Mouse (Mus musculus): Measurements from ENCODE around the gene Ctsll3. TPM values are rescaled to one million over a fixed set of nuclear protein-coding genes. Genes with fewer than 3 reads are reported as not detected.

The Ctsll3 gene
- total RNA-seq (2021) (not detected), polyA plus RNA-seq (2012; rRNA removed) (not detected in 2 replicates)
- long read RNA-seq, result 0 reads

GRCm38 (mm10) chr13:60802749-60803148 is at the start of gene Ctsll3:
Gene Ctsll3, minus strand, starts transcription at chr13:60802849.
- DNase-seq, result no peak

DNA sequence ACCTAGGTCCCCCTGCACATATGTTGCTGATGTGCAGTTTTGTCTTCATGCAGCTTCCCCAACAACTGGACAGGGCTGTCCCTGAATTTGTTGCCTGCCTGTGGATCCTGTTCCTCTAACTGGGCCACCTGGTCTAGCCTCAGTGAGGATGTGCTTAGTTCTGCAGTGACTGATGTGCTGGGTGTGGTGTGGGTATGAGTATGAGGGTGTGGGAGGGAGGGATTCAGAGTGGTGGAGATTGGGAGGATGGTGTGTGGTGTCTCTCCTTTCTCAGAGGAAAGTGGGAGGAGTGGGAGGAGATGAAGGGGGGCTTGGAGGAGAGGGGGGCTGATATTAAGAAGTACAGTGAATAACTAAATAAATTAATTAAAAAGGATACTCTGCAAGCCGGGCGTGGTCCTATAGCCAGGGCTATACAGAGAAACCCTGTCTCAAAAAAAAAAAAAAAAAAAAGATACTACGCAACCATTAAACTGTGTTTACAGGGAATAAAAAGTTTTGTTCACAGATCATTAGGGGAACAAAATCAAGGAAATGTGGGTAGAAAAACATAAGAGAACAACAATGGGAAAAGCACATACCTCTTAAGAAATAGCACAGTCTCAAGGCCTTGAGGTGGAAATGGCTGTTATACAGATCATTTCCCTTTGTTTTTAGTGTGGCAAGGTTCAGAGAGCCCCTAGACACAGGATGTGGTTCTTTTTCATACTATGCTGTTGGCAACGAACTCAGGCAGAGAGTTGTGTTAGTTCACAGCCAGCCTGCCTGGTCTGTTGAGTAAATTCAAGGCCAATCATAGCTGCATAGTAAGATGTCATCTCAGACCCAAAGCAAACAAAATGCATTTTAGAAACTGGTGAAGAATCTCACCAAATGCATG is 45.8 kb upstream of the Ctsll3 start:
- DNase-seq, result no peak

GRCm38 (mm10) chr13:60843153-60843552 is 40.5 kb upstream of the Ctsll3 start:
- DNase-seq, result no peak

GRCm38 (mm10) chr13:60842703-60843102 is 40.1 kb upstream of the Ctsll3 start:
- no peak for DNase-seq

DNA sequence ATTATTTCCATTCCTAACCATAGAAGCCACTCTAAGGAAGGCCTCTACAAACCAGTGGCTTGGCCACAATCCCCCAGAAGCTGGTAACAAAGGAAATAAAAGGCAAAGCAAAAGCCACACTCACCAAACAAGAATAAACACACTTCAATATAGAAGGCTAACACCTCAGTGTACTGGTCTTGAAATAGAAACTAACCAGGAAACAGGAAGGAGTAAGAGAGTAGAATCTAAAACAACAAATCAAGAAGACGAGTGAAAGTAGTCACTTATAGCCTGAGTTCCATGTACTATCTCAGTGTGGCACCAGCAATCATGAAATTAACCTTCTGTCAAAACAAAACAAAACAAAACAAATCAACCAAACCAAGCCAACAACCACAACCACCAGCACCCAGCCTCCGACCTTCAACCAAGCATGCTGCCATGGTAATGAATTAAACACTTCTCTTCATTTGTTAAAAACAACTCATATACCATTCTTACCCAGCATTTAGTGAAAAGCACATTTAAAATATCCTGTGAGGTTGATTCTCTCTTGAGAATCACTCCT is 36.8 kb upstream of the Ctsll3 start:
- no peak for DNase-seq

DNA sequence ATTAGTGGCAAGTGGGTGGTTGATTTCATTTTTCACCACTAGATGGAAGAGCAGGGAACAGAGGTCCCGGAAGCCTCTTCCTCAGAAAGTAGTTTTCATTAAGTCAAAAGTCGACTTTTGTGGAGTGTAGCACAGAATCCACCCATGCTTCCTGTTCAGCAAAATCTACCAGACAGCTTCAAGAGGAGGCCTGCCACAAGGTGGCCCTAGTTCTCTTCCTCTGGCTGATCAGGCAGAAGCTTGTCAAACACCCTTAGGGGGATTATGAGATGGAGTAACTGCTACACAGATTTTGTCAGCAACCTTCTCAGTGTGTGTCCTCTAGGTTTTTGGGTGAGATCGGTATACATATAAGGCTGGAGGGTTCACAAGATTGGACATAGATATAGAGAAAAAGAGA is 23.4 kb upstream of the Ctsll3 start:
- DNase-seq, result peak; percentile 18

GRCm38 (mm10) chr13:60820486-60821175 is 18.0 kb upstream of the Ctsll3 start:
- no peak for DNase-seq

GRCm38 (mm10) chr13:60819469-60819868 is 16.8 kb upstream of the Ctsll3 start:
- DNase-seq, result peak; percentile 30

DNA sequence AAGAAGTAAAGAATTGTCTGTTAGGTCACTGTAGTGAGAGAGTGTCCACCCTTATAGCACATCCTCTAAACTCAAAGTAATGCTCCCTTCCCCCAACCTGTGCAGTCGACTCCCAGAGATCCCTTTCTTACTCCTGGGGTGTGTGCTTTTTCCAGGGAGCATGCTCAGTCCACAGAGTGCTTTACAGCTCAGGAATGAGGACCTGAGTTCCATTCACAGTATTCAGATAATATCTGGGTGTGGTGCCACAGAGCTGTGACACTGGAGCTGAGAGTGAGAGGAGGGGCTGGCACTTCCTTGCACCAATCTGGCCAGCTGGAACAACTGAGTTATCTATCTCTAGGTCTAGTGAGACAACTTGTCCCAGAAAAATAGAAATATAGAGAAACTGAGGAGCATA is 11.1 kb upstream of the Ctsll3 start:
- no peak for DNase-seq

DNA sequence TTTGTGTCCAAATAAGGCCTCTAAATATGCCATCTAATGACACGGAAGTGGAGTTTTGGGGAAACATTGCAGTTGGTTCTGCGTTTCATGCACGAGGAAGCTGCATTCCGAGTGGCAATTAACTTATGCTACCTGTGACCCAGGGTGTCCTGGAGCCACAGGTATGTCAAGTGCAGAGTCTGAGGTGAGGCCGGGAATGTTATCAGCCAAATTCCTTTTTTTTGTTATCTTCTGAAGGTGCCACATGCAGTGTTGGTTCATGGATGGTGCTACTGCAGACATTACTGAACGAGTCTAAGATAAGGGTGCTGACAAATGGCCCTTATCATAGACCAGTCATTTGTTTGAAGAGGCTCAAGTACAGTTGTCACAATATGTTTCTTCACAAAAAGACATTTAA is 10.1 kb upstream of the Ctsll3 start:
- no peak for DNase-seq

DNA sequence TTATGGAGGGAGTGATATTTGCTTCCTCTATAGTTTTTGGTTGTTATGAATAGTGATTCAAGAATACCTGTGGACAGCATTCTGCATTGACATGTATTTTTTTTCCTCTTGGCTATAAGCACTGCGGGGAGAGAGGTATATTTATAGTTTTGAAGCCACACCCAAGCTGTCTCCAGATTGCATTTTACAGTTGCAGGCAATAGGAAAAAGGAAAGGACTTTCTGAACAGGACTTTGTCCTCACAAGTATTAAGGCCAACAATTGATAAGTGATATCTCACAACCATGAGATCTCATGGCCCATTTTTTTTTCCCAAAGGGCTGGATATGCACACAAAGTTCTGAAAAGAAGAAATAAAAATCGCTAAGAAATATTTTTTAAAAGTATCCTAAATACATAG is 7.0 kb upstream of the Ctsll3 start:
- DNase-seq, result no peak

GRCm38 (mm10) chr13:60789466-60789865 is 13.2 kb downstream of the Ctsll3 start:
- DNase-seq, result no peak

DNA sequence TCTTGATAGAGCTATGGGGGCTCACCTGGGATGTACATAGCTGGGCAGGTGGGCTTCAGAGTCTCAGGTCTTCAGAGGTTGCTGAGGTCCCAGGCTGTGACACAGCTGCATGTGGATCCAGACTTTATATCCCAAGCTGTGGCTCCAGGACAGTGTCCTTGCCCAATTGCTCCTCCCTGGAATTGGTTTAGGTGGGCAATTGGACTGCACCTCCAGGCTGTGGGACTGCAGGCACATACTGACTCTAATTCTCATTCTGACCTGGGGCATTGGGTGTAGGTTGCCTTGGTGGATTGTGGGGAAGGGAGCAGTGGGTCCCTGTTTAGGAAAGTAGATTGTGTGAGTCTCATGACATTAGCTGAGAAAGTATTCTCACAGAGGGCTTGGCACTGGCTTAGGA is 16.4 kb downstream of the Ctsll3 start, which contains the start of gene BC051665:
Gene BC051665 (minus strand): TSS at position 101 of the 400 bp plus-strand sequence.
- DNase-seq, result no peak

DNA sequence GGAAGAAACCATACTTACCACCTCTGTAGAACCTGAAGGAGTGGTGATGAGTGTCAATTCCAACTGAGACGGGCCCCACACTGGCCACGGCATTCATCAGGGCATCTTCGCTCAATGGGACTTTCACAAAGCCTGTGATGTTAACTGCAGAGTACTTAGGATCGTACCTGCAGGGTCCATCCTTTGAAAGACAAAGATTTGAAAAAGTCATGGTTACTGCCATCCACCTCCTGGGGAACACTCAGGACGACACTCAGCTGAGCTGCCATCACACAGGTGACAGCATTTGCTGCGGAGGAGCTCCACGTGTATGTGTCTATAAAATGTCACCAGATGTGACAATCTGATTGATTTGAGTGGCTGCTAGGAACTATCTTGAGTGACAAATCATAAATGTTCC is 19.3 kb downstream of the Ctsll3 start:
- DNase-seq, result no peak

- DNase-seq, result no peak
Measured at GRCm38 (mm10) chr13:60780534-60780933, 22.1 kb downstream of the Ctsll3 start.

DNA sequence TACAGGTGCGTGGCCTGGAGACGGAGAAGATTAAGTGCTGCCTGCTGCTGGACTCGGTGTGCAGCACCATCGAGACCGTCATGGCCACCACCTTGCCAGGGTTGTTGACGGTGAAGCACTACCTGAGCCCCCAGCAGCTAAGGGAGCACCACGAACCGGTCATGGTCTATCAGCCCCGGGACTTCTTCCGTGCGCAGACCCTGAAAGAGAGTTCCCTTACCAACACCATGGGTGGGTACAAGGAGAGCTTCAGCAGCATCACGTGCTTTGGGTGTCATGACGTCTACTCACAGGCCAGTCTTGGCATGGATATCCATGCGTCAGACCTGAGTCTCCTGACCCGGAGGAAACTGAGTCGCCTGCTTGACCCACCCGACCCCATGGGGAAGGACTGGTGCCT is 41.5 kb downstream of the Ctsll3 start:
- no peak for DNase-seq

- no peak for DNase-seq
Measured at GRCm38 (mm10) chr13:60760392-60760791, 42.3 kb downstream of the Ctsll3 start.

DNA sequence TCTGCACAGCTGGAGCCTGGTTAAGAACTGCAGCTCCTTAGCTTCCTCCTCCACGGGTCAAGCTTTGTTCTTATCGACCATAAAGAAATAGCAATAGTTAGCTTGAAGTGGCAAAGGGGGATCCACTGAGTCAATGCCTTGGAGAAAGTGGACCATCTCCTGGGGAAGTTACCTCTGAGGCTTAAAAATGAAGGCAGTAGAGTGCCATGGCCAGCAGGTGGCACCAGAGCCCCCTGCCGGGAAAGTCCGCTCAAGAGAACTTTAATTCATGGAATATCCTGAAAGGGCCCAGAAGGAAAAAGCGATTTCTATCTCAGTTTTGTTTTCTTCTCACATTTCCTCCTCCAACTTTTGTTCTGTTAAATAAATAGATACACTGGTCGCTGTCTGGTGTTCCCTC is 43.5 kb downstream of the Ctsll3 start:
- DNase-seq, result peak; percentile 41

- DNase-seq, result no peak
Measured at GRCm38 (mm10) chr13:60757292-60757691, 45.4 kb downstream of the Ctsll3 start.

DNA sequence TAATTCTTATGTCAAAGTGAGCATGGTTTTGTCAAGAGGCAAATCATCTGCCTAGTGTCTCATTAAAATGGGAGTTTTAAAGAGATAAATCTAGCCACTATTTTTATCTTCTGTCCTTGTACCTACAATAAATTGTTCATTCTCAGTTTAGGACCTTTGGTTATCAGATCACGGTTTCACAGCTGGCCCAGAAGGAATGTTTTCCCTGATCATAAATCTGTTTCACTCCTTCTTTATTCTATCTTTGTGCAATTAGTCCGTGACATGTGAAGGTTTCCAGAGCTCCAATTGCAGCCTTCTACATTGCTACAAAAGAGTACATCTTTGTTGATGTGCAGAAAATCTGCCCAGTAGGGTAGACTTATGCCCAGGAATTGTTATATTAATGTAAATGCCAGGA is 47.4 kb downstream of the Ctsll3 start:
- no peak for DNase-seq

DNA sequence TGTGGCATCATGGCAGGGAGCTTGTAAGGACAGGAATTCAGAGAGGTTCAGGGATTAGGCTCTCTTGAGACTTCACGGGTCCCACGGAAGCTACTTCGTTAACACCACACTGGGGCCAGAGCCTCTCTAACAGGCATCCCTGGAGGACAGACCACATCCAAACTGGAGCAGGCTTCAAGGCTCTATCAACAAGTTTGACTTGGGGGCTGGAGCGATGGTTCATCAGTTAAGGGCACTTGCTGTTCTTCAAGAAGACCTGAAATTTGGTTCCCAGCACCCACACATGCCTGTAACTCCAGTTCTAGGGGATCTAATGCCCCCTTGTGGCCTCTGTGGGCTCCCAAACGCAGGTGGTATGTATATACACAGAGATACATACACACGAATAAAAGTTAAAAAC is 49.4 kb downstream of the Ctsll3 start:
- no peak for DNase-seq

GRCm38 (mm10) chr13:60750930-60751329 is 51.7 kb downstream of the Ctsll3 start:
- DNase-seq, result no peak

- no peak for DNase-seq
Measured at GRCm38 (mm10) chr13:60748556-60748955, 54.1 kb downstream of the Ctsll3 start.
